Mouse (Mus musculus) intestine, embryonic 14.5 days (tissue): Measurements from ENCODE around the gene Phlpp2. TPM values are rescaled to one million over a fixed set of nuclear protein-coding genes. Genes with fewer than 3 reads are reported as not detected.
A peak's percentile ranks its signal among the peaks of the same experiment; 100 is the strongest.

ENCODE experiments used
- ATAC-seq: fragments of 200-750 bp; cut with Nextera tagmentation; replicated peaks from 2 replicates; pipeline ENCODE4 v1.8.0; 2017; ENCODE audit warnings: low read depth, moderate number of reproducible peaks, moderate TSS enrichment, moderate library complexity; ENCODE audit not compliant: low FRiP score, low TSS enrichment
- DNase-seq: peaks from one replicate; pipeline ENCODE4 v3.0.0-alpha.2; 2018; ENCODE audit warnings: low spot score
- H3K27ac ChIP-seq: fragments of 300-500 bp; sonication (generic); 2 replicates; pipeline ENCODE4 v1.5.1; 2014; ENCODE audit warnings: low read depth, mild to moderate bottlenecking, control low read depth
- H3K27me3 ChIP-seq: fragments of 300-500 bp; sonication (generic); replicated peaks from 2 replicates; pipeline ENCODE4 v1.6.1; 2014; ENCODE audit warnings: low read length, control low read depth; ENCODE audit not compliant: control insufficient read depth, insufficient read depth
- H3K36me3 ChIP-seq: fragments of 300-500 bp; sonication (generic); 2 replicates; pipeline ENCODE4 v1.6.1; 2014; ENCODE audit warnings: low read length, control low read depth; ENCODE audit not compliant: control insufficient read depth, insufficient read depth
- H3K4me1 ChIP-seq: fragments of 300-500 bp; sonication (generic); replicated peaks from 2 replicates; pipeline ENCODE4 v1.6.1; 2014; ENCODE audit warnings: low read length, control low read depth, mixed read lengths; ENCODE audit not compliant: control insufficient read depth, insufficient read depth
- H3K4me2 ChIP-seq: fragments of 300-500 bp; sonication (generic); 2 replicates; pipeline ENCODE4 v1.6.1; 2014; ENCODE audit warnings: low read length
- H3K4me3 ChIP-seq: fragments of 300-500 bp; sonication (generic); 2 replicates; pipeline ENCODE4 v1.5.1; 2014; ENCODE audit warnings: low read depth, low read length, control low read depth, mixed read lengths
- H3K9ac ChIP-seq: fragments of 300-500 bp; sonication (generic); 2 replicates; pipeline ENCODE4 v1.6.1; 2014; ENCODE audit warnings: mild to moderate bottlenecking, low read length
- H3K9me3 ChIP-seq: fragments of 300-500 bp; sonication (generic); 2 replicates; pipeline ENCODE4 v1.6.1; 2016; ENCODE audit warnings: low read length, control low read depth; ENCODE audit not compliant: control insufficient read depth
- WGBS: fragments of 180-500 bp; shearing (Covaris S2); extraction: QIAGEN DNeasy Blood & Tissue Kit; methylation state at CpG from one replicate; pipeline ENCODE4 v1.1.7; 2014; 5-methylcytosine and 5-hydroxymethylcytosine counted together
- polyA plus RNA-seq: library from polyadenylated mRNA; unstranded; fragments of >200 nt; fragmentation: Nextera tagmentation; extraction: Ambion mirVana; gene quantifications from 2 replicates; pipeline ENCODE4 v1.2.1, GENCODE M21; 2014

Gene Phlpp2
- polyA plus RNA-seq, 1 experiment from 2014 or later: 4.2 TPM

DNA sequence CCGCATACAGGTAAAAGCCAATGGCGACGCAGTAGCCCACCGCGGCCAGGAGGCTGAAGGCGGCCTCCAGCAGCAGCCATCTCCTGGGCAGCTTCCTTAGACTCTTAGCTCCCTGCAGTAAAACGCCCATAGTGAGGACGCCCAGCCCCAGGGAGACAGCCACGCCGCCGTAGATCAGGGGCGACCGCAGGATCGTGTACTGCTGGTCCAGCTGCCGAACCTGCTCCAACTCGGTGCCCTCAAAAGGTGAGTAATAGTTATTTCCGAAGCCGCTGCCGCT lies 79.9 kb downstream of the Phlpp2 start:
- Histone ChIP-seq H3K9ac (no peak overlapping the region), H3K4me1 (0 out of 2 replicates have a peak, but pooled peaks cover 3% of the 10 kb centered on the region), H3K4me2 (peak overlapping the region; percentile 47), H3K4me3 (peak overlapping the region; percentile 5), H3K27ac (no peak overlapping the region), H3K27me3 (peaks cover 28% of the 10 kb centered on the region), H3K36me3 (0 out of 2 replicates have a peak, but pooled peaks cover 4% of the 10 kb centered on the region), H3K9me3 (no peaks in the 10 kb centered on the region)
- no peak for ATAC-seq
- 6% methylated on average over 19 of the region's 19 CpGs for WGBS
- no peak for DNase-seq

DNA sequence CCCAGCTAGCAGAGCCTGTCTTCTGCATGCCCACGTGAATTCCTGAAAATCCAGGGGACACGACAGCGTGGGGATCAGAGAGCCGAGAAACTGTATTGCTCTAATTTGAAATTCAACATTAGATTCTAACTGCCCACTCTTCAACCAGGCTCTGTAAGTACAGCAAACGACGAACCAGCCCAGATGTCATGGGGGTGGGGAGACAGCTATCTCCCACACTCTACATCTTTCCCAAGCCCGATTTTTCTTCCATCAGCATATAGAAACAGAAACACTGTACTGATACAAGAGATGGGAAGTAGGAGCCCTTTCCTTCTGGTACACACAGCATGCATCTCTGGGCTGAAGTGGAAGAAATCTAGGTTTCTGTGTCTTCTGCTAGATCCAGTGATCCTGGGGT lies 83.8 kb downstream of the Phlpp2 start:
- ATAC-seq (no peak), DNase-seq (no peak)
- H3K27me3 ChIP-seq: peaks cover 20% of the 10 kb centered on the region
- peaks cover 4% of the 10 kb centered on the region; the same call in 1 of the 2 replicates for H3K4me1 ChIP-seq
- H3K27ac ChIP-seq: no peak overlapping the region
- H3K9me3 ChIP-seq: no peaks in the 10 kb centered on the region
- H3K4me2 ChIP-seq: no peak overlapping the region
- H3K9ac ChIP-seq: no peak overlapping the region
- WGBS: 74% methylated on average over 7 of the region's 7 CpGs
- no peak overlapping the region for H3K4me3 ChIP-seq
- no peaks in the 10 kb centered on the region for H3K36me3 ChIP-seq

DNA sequence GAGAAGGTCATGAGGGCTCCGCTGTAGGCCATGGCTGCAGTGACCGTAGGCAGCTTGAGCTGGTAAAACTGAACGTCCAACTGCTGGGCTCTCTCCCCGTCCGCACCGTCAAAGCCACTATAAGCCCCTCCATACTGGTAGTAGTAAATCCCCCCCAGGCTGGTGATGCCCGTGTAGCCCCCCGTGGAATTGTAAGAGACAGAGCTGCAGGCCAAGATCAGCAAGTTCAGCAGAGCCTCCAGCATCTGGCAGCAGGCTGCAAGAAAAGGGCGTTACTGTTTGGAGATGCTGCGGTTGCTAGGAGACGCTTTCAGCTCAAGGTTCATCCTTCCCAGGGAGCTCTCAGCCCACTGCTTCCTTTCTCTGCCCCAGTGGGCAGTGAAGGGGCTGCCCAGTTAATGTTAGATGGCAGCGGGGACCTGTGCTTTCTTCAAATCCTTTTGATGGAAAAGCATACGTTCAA lies 86.2 kb downstream of the Phlpp2 start:
- WGBS: 45% methylated on average over 13 of the region's 13 CpGs
- H3K4me3 ChIP-seq: no peak overlapping the region
- H3K27ac ChIP-seq: no peak overlapping the region
- no peak overlapping the region for H3K9ac ChIP-seq
- DNase-seq (no peak), ATAC-seq (no peak)
- no peaks in the 10 kb centered on the region for H3K27me3 ChIP-seq
- no peaks in the 10 kb centered on the region for H3K36me3 ChIP-seq
- H3K9me3 ChIP-seq: no peaks in the 10 kb centered on the region
- H3K4me2 ChIP-seq: no peak overlapping the region
- H3K4me1 ChIP-seq: peaks cover 13% of the 10 kb centered on the region

DNA sequence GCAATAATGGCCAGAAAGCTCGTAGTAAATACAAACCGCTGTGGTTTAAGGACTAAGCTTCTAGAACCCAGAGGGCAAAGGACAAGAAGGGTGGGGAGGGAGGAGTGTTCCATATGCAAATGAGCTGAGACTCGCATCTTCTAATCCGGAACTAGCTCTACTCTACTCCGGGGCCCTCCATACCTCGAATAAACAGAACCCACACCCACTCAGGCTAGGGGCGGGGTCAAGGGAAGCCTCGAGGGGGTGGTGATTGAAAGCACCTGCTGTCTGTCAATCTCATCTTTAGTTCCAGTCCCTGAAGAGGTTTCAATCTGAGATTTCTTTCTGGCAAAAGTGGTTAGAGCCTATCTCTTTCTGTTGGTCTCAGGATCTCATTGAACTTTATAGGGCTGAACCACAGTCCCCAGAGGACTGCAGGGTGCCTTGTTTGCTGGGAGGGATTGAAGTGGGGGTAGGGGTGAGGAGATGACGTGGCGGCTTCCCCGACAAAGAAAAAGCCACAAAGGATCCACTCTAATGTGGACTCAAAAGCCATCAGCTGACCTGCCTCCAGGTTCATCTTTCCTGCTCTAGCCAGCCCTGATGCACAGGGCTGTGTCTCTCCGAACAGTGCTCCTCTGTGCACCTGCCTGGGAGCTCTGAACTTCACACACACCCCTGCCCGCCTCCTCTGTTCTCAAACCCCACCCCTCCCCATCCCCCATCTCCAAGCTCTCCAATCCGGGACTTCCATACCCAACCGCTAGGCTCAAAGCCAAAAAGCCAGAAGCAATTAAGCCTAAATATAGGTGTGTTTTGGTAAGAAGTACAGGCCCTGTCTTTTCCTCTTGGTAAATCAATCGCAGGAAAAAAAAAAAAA lies 89.1 kb downstream of the Phlpp2 start:
- DNase-seq (no peak), ATAC-seq (peak; percentile 47)
- Histone ChIP-seq H3K27me3 (peaks cover 19% of the 10 kb centered on the region), H3K9me3 (no peaks in the 10 kb centered on the region), H3K4me1 (peaks cover 13% of the 10 kb centered on the region), H3K27ac (no peak overlapping the region), H3K9ac (no peak overlapping the region), H3K4me3 (no peak overlapping the region), H3K36me3 (no peaks in the 10 kb centered on the region), H3K4me2 (no peak overlapping the region)
- 9% methylated on average over 16 of the region's 16 CpGs for WGBS

DNA sequence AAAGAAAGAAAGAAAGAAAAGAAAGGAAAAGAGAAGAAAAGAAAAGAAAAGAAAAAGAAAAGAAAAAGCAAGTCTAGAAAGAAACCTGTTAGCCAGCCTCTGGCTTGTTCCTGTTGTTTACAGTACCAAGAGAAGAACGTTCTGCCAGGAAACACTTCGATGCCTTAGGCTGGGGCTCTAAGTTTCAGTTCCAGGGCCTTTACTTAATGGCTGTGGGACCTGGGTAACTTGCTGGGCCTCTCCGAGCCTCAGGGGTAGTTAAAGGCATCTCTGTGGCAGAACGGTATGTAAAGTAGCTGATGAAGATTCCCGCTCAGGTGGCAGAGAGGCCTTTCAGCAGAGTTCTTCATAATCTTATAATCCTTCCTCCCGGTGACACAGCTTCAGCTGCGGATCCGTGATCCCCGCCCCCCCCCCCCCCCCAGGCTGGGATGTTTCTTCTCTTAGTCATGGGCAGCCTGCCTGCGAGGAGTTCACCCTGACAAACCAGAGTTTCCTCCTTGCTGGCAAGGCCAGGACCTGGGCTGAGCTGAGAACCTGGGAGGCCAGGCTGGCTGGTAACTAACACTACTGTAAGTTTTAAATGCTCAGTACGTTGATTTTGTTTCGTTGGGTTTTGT lies 89.8 kb downstream of the Phlpp2 start:
- H3K4me1 ChIP-seq: peaks cover 13% of the 10 kb centered on the region
- 23% methylated on average over 12 of the region's 12 CpGs for WGBS
- H3K36me3 ChIP-seq: no peaks in the 10 kb centered on the region
- H3K9me3 ChIP-seq: no peaks in the 10 kb centered on the region
- H3K4me2 ChIP-seq: no peak overlapping the region
- H3K9ac ChIP-seq: no peak overlapping the region
- H3K4me3 ChIP-seq: no peak overlapping the region
- H3K27ac ChIP-seq: no peak overlapping the region
- ATAC-seq (no peak), DNase-seq (no peak)
- H3K27me3 ChIP-seq: peaks cover 27% of the 10 kb centered on the region

DNA sequence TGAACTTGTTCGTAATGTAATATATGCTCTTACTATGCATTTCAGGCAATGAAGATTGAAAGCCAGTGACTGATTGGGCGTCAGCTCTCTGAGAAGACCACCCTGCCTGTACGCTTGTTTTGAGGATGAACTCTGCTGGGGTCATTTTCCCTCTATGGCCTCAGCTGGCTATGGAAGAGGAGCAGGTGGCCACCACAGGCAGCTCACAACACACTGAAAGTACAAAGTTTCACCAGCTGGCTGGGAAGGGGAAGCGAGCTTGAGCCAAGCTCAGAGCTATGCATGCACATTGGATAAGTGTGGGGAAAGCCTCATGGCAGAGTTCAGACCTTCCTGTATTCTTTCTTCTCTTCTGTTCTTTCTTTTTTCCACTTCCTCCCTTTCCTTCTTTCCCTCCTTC lies 90.8 kb downstream of the Phlpp2 start:
- no peaks in the 10 kb centered on the region for H3K36me3 ChIP-seq
- H3K27ac ChIP-seq: no peak overlapping the region

DNA sequence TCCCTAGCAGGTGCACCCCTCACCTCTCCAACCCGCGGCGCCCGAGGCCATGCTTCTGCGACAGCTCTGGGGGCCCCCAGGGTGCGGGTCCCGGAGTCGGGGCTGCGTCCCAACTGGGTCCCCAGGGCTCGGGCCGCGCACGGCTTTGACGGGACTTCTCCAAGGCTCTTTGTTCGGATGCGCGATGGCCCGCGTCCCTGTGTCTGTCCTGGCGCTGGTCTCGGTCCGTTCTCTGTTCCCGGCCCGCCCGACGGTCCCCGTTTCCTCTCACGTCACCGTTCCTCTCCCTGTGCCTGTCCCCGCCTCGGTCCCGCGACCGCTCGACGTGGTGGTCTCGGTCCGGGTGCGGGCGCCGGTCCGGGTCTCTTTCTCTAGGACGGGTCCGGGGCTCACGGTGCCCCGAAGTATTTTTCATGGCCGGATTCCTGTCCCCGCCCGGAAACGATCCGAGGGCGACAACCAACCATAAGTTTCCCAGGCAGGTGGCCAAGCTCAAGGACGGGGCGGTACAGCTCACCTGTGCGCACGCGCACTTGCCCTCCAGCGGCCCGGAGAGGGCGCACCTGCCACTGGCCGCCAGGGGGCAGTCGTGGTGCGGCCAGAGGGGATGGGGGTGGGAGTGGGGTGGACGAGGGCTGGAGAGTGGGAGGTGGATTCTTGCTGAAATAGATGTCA lies 93.5 kb downstream of the Phlpp2 start, which contains the start of gene Marveld3:
Gene Marveld3, minus strand, starts transcription at position 511 of the 675 bp plus-strand sequence.
- peak within 1 kb of the TSS; percentile 37; the same call in 1 of the 2 replicates for H3K9ac ChIP-seq
- peak; percentile 78 for DNase-seq

More for the DNA sequence above, 90.8 kb downstream of the Phlpp2 start:
- peaks cover 13% of the 10 kb centered on the region for H3K4me1 ChIP-seq
- peaks cover 28% of the 10 kb centered on the region for H3K27me3 ChIP-seq
- no peak overlapping the region for H3K4me2 ChIP-seq
- DNase-seq (no peak), ATAC-seq (no peak)
- no peak overlapping the region for H3K4me3 ChIP-seq
- H3K9ac ChIP-seq: no peak overlapping the region
- no peaks in the 10 kb centered on the region for H3K9me3 ChIP-seq
- 87% methylated on average over 4 of the region's 4 CpGs for WGBS

DNA sequence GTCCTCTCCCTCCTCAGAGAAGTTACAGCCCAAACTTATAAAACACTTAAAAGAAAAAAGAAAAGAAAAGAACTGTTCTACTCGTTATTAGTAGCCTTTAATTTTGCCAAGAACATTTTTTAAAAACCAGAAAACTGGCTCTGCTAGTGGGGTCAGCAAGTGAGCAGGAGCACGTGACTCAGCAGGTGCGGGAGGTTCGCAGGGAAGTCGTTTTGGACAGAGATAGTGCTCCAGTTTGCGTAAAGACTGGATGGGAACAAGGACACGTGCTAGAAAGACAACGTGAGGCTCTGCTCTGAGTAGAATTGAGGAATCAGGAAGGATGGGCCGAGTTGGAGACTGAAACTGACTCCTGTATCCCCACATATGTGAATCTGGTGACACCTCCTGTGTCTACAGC lies 94.6 kb downstream of the Phlpp2 start:
- Histone ChIP-seq H3K36me3 (no peaks in the 10 kb centered on the region), H3K4me3 (no peak overlapping the region), H3K4me2 (no peak overlapping the region), H3K27ac (no peak overlapping the region), H3K9ac (no peak overlapping the region), H3K27me3 (peaks cover 28% of the 10 kb centered on the region), H3K4me1 (peaks cover 4% of the 10 kb centered on the region), H3K9me3 (no peaks in the 10 kb centered on the region)
- ATAC-seq: no peak
- no peak for DNase-seq
- 76% methylated on average over 9 of the region's 9 CpGs for whole genome bisulfite sequencing

More for the DNA sequence above, 93.5 kb downstream of the Phlpp2 start, which contains the start of gene Marveld3:
- peak; percentile 68; the same call in 1 of the 2 replicates for ATAC-seq
- Histone ChIP-seq H3K4me1 (peaks cover 13% of the 10 kb centered on the region), H3K4me2 (peak within 1 kb of the TSS; percentile 53), H3K9me3 (no peaks in the 10 kb centered on the region), H3K4me3 (peak within 1 kb of the TSS; percentile 34), H3K27me3 (peaks cover 28% of the 10 kb centered on the region), H3K27ac (no peak within 1 kb of the TSS), H3K36me3 (no peaks in the 10 kb centered on the region)
- 4% methylated on average over 64 of the region's 64 CpGs for WGBS
